Mouse (Mus musculus) forebrain, postnatal 0 days (tissue): ENCODE measurements around the gene Trp53bp1. TPM values are rescaled to one million over a fixed set of nuclear protein-coding genes. Genes with fewer than 3 reads are reported as not detected.

Experiments
- ATAC-seq: fragments of 200-750 bp; cut with Nextera tagmentation; 2 replicates; pipeline ENCODE4 v1.8.0; 2017; ENCODE audit warnings: mild to moderate bottlenecking, moderate library complexity
- DNase-seq: peaks from one replicate; pipeline ENCODE4 v3.0.0-alpha.2; 2015
- H3K27ac ChIP-seq: fragments of 300-500 bp; sonication (generic); 2 replicates; pipeline ENCODE4 v1.5.1; 2014; ENCODE audit warnings: low read depth, mild to moderate bottlenecking, antibody characterized with exemption, low read length, moderate library complexity, mixed read lengths
- H3K27me3 ChIP-seq: fragments of 300-500 bp; sonication (generic); 2 replicates; pipeline ENCODE4 v1.6.1; 2014; ENCODE audit warnings: mild to moderate bottlenecking, low read length, mixed read lengths; ENCODE audit not compliant: insufficient read depth
- H3K36me3 ChIP-seq: fragments of 300-500 bp; sonication (generic); 2 replicates; pipeline ENCODE4 v1.6.1; 2014; ENCODE audit warnings: mild to moderate bottlenecking, moderate library complexity; ENCODE audit not compliant: insufficient read depth
- H3K4me1 ChIP-seq: fragments of 300-500 bp; sonication (generic); 2 replicates; pipeline ENCODE4 v1.6.1; 2014; ENCODE audit warnings: antibody characterized with exemption; ENCODE audit not compliant: insufficient read depth
- H3K4me2 ChIP-seq: fragments of 300-500 bp; sonication (generic); 2 replicates; pipeline ENCODE4 v1.6.1; 2014; ENCODE audit warnings: low read depth, mild to moderate bottlenecking, moderate library complexity
- H3K4me3 ChIP-seq: fragments of 300-500 bp; sonication (generic); 2 replicates; pipeline ENCODE4 v1.5.1; 2014; ENCODE audit warnings: low read depth, low read length, mixed read lengths
- H3K9ac ChIP-seq: fragments of 300-500 bp; sonication (generic); 2 replicates; pipeline ENCODE4 v1.6.1; 2014; ENCODE audit warnings: mild to moderate bottlenecking
- H3K9me3 ChIP-seq: fragments of 300-500 bp; sonication (generic); 2 replicates; pipeline ENCODE4 v1.6.1; 2016; ENCODE audit warnings: low read length
- CTCF ChIP-seq: sonication (generic); IDR thresholded peaks from 2 replicates; pipeline ENCODE4 v1.5.1; 2016; ENCODE audit warnings: antibody characterized with exemption, control low read depth, low read depth
- WGBS: fragments of 180-500 bp; shearing (Covaris S2); extraction: QIAGEN DNeasy Blood & Tissue Kit; methylation state at CpG from one replicate; pipeline ENCODE4 v1.1.7; 2014; 5-methylcytosine and 5-hydroxymethylcytosine counted together
- polyA plus RNA-seq: library from polyadenylated mRNA; unstranded; fragments of >200 nt; fragmentation: Nextera tagmentation; extraction: Ambion mirVana; gene quantifications from 2 replicates; pipeline ENCODE4 v1.2.1, GENCODE M21; 2015
- total RNA-seq: library from RNA; depleted of rRNA; stranded (reverse); fragments of >200 nt; gene quantifications from 2 replicates; pipeline ENCODE4 v1.2.3, GENCODE M21; 2014; rRNA removed

Gene Trp53bp1
- 154 and 183 TPM in 2 replicates for total RNA-seq
- polyA plus RNA-seq = 49.9 and 80.9 TPM in 2 replicates

DNA sequence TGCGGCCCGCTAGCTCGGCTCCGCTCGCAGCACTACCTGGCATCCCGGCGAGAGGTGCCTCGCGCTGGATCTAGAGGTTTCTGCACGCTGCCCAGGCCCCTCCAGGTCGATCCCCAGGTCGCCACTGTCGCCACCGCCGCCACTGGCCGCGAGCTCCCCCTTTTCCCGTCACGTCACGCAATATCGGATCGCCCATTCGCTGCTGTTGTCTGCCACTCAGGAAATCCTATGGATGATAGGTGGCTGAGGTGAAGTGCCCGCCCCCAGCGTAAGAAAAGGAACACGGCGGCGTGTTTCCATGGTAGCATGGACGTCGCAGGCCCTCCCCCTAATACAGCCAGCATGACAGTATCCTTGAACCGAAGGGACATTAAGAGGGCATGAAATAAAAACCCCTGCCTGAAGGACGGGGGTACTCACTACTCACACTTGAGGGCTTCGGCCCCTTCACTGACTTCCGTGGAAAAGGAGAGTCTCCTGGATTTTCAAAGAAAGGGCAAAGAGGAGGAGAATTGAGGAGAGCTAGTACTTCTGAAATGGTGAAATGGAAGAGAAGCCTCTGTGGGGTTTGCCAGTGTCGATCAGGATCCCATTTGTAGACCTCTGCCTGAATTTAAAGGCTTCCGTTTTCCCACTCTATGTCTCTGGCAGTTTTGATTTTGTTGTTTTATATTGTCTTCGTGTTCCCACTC lies at the start of gene Trp53bp1:
Gene Trp53bp1 (minus strand): TSS at position 172 of the 692 bp plus-strand sequence.
- TF ChIP-seq CTCF = no peak; the same call in 1 of the 2 replicates
- ATAC-seq = peak; percentile 99

DNA sequence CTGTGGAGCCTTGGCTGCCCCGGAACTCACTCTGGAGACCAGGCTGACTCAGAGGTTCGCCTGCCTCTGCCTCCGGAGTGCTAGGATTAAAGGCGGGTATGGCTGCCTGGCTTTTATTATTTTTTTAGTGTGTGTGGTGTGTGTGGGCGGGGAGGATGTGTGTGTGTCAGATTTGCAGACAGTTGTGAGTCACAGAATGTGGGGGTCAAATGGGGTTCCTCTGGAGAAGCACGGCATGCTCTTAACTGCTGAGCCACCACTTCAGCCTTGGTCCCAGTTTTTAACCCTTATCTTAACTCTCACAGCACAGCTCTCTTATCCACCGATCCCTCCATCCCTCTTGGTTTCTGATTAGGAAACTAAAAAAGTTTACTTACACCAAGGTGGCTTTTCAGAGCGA lies 45.1 kb upstream of the Trp53bp1 start:
- Histone ChIP-seq H3K36me3 (peaks cover 9% of the 10 kb centered on the region), H3K4me2 (no peak overlapping the region), H3K27ac (no peak overlapping the region), H3K4me3 (no peak overlapping the region), H3K27me3 (no peaks in the 10 kb centered on the region), H3K9me3 (no peaks in the 10 kb centered on the region), H3K9ac (no peak overlapping the region), H3K4me1 (no peaks in the 10 kb centered on the region)
- TF ChIP-seq CTCF = no peak
- WGBS = 81% methylated on average over 8 of the region's 8 CpGs
- DNase-seq (no peak), ATAC-seq (no peak)

More for the DNA sequence above, at the start of gene Trp53bp1:
- Histone ChIP-seq H3K9me3 (no peaks in the 10 kb centered on the region), H3K36me3 (peaks cover 28% of the 10 kb centered on the region), H3K4me1 (peaks cover 16% of the 10 kb centered on the region; the same call in 1 of the 2 replicates), H3K4me2 (peak within 1 kb of the TSS; percentile 63), H3K9ac (peak within 1 kb of the TSS; percentile 77), H3K27me3 (no peaks in the 10 kb centered on the region), H3K27ac (peak within 1 kb of the TSS; percentile 89), H3K4me3 (peak within 1 kb of the TSS; percentile 73)
- DNase-seq = peak; percentile 97
- WGBS = 3% methylated on average over 37 of the region's 37 CpGs

DNA sequence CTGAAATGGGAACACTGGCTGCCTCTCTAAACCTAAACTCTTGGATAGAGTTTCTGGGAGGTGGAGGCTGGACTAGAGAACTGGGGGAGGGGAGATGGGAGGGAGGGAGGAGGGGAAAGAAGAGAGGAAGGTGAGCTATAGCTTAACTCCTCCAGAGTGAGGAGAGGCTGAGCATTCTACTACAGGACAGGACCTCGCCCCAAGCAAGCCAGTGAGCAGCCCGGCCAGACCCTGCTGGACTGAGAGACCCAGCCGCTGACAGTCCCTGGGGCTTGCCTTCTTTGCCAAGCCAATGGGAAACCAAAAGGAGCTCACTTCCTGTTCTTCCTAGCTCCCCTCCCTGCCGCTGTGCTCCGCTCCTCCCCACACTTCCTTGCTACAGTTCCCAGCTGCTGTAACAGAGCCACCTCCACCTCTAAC lies 37.8 kb upstream of the Trp53bp1 start:
- H3K36me3 ChIP-seq = peaks cover 49% of the 10 kb centered on the region

DNA sequence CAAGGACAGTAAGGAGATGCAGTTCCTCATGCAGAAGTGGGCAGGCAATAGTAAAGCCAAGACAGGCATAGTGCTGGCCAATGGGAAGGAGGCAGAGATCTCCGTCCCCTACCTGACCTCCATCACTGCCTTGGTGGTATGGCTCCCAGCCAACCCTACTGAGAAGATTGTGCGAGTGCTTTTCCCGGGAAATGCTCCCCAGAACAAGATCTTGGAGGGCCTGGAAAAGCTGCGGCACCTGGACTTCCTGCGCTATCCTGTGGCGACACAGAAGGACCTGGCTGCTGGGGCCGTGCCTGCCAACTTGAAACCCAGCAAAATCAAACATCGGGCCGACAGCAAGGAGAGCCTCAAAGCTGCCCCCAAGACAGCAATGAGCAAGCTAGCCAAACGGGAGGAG lies 28.8 kb upstream of the Trp53bp1 start:
- no peak for ATAC-seq
- H3K36me3 ChIP-seq = peaks cover 62% of the 10 kb centered on the region
- 84% methylated on average over 10 of the region's 10 CpGs for WGBS
- no peaks in the 10 kb centered on the region for H3K27me3 ChIP-seq
- H3K4me3 ChIP-seq = no peak overlapping the region
- H3K4me1 ChIP-seq = peaks cover 13% of the 10 kb centered on the region; the same call in 1 of the 2 replicates
- H3K9ac ChIP-seq = no peak overlapping the region
- H3K4me2 ChIP-seq = no peak overlapping the region
- no peak overlapping the region for H3K27ac ChIP-seq
- DNase-seq = no peak
- TF ChIP-seq CTCF = no peak
- no peaks in the 10 kb centered on the region for H3K9me3 ChIP-seq

More for the DNA sequence above, 37.8 kb upstream of the Trp53bp1 start:
- 51% methylated on average over 5 of the region's 5 CpGs for WGBS
- Histone ChIP-seq H3K27ac (no peak overlapping the region), H3K27me3 (no peaks in the 10 kb centered on the region), H3K9ac (no peak overlapping the region), H3K4me3 (no peak overlapping the region), H3K4me1 (no peaks in the 10 kb centered on the region), H3K9me3 (no peaks in the 10 kb centered on the region), H3K4me2 (no peak overlapping the region)
- no peak for TF ChIP-seq CTCF
- DNase-seq = no peak
- ATAC-seq = no peak

DNA sequence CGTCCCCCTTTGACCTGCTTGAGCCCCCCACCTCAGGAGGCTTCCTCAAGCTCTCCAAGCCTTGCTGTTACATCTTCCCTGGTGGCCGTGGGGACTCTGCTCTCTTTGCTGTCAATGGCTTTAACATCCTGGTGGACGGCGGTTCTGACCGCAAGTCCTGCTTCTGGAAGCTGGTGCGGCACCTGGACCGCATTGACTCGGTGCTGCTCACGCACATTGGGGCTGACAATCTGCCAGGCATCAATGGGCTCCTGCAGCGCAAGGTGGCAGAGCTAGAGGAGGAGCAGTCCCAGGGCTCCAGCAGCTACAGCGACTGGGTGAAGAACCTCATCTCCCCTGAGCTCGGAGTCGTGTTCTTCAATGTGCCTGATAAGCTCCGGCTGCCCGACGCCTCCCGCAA lies 28.3 kb upstream of the Trp53bp1 start:
- H3K4me2 ChIP-seq = no peak overlapping the region
- H3K36me3 ChIP-seq = peaks cover 56% of the 10 kb centered on the region
- no peak for DNase-seq

DNA sequence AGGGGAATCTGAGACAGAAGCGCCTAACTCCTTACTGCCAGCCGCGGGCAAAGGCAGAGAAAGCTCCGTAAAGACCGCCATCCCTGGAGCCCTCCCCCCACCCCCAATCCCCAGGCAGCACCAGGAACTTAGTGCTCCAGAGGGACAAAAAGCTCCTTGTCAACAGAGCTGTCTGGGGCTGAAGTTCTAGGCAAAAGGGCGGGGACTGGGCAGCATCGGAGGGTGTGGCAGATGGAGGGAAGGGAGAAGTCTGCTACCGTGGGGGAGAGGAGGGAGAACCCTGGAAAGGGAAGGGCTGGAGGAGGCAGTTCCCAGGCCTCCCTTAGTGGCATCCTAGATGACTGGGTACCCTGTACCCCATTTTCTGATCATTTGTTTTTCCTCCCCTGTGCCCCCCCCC lies 26.9 kb upstream of the Trp53bp1 start:
- peaks cover 24% of the 10 kb centered on the region for H3K4me1 ChIP-seq
- no peak overlapping the region for H3K27ac ChIP-seq
- peak overlapping the region; percentile 88 for H3K4me2 ChIP-seq
- H3K36me3 ChIP-seq = peaks cover 44% of the 10 kb centered on the region
- no peaks in the 10 kb centered on the region for H3K27me3 ChIP-seq
- WGBS = 4% methylated on average over 8 of the region's 8 CpGs
- H3K4me3 ChIP-seq = no peak overlapping the region
- DNase-seq (no peak), ATAC-seq (no peak)
- H3K9me3 ChIP-seq = no peaks in the 10 kb centered on the region
- no peak for TF ChIP-seq CTCF
- peak overlapping the region; percentile 10; the same call in 1 of the 2 replicates for H3K9ac ChIP-seq

More for the DNA sequence above, 28.3 kb upstream of the Trp53bp1 start:
- no peak overlapping the region for H3K9ac ChIP-seq
- H3K27ac ChIP-seq = no peak overlapping the region
- H3K4me1 ChIP-seq = peaks cover 19% of the 10 kb centered on the region
- H3K4me3 ChIP-seq = no peak overlapping the region
- no peaks in the 10 kb centered on the region for H3K27me3 ChIP-seq
- no peaks in the 10 kb centered on the region for H3K9me3 ChIP-seq
- WGBS = 92% methylated on average over 17 of the region's 17 CpGs
- no peak for ATAC-seq
- no peak for TF ChIP-seq CTCF

DNA sequence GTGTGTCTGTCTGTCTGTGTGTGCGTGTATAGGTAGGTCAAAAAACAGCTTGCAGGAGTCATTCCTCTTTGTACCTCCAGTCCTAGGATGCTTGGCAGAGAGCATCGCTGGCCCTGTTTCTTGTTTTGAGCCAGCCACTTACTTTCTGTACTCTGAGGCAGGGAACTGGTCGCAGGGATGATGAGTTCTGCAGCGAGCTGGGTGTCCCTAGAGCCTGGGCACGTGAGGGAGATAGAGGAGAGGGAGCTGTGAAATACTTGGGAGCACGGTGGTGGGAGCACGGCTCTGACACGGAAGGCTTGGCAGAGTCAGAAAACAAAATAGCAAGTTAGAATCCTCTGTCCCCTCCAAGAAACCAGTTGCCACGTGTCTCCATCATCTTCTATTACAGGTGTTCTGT lies 26.5 kb upstream of the Trp53bp1 start:
- H3K4me3 ChIP-seq = no peak overlapping the region
- WGBS = 12% methylated on average over 9 of the region's 9 CpGs
- no peaks in the 10 kb centered on the region for H3K27me3 ChIP-seq
- H3K9ac ChIP-seq = peak overlapping the region; percentile 10; the same call in 1 of the 2 replicates
- H3K4me1 ChIP-seq = peaks cover 24% of the 10 kb centered on the region
- H3K4me2 ChIP-seq = peak overlapping the region; percentile 88
- peaks cover 40% of the 10 kb centered on the region for H3K36me3 ChIP-seq
- DNase-seq (no peak), ATAC-seq (no peak)
- no peak for TF ChIP-seq CTCF
- H3K9me3 ChIP-seq = no peaks in the 10 kb centered on the region
- H3K27ac ChIP-seq = no peak overlapping the region
